Mouse (Mus musculus) testis, postnatal 14 days (tissue): ENCODE measurements around the gene Ddx19a.
"Not testable (repeated sequence)": the region's sequence is repeated elsewhere in the genome, so short reads cannot be mapped to it uniquely, and the experiment has no call there.

ENCODE experiments used
- DNase-seq: peaks from one replicate; pipeline ENCODE4 v3.0.0; 2021; ENCODE audit warnings: low spot score

Gene Ddx19a

DNA sequence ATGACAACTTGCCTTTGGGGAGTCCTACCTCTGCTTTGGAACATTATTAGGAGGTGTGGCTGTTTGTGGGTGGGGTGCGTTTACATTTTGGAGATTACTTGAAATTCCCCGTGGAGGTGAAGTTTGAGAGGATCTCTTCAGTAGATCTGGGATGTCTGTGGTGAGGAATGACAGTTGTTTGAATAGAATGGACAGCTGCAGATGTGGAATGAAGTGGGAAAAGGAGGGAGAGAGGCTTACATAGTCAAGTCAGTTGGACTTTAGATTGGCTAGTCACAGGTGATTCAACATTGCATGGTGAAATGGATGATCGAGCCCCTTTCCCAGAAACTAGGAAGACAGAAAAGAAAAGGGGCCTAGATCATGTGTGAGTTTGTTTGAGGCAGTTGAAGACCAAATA is 65.2 kb downstream of the Ddx19a start:
- no peak for DNase-seq

- peak; percentile 86 for DNase-seq
Observed at GRCm38 (mm10) chr8:110931176-110931939, 66.2 kb downstream of the Ddx19a start.

GRCm38 (mm10) chr8:110929672-110930071 is 67.9 kb downstream of the Ddx19a start:
- not testable (repeated sequence) for DNase-seq

DNA sequence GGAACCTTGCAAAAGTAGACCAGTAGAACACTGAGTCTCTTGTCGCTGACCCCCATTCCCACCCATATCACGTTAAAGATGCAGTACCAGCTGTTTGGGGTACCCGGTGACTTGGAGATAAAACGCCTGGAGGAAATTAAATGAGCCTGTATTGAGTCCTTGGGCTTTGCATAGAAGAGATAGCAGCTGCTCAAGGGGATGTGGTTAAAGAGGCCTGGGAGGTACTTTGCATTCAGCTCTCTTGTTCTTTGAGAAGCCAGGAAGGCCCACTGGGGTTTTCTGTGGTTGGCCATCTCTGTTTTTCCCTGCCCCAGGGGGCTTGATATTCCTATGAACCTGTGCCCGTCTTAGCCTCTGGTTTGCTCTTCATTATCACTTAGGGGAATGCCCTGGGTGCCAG is 68.5 kb downstream of the Ddx19a start:
- DNase-seq, result no peak

- no peak for DNase-seq
Observed at GRCm38 (mm10) chr8:110928435-110928834, 69.2 kb downstream of the Ddx19a start.

DNA sequence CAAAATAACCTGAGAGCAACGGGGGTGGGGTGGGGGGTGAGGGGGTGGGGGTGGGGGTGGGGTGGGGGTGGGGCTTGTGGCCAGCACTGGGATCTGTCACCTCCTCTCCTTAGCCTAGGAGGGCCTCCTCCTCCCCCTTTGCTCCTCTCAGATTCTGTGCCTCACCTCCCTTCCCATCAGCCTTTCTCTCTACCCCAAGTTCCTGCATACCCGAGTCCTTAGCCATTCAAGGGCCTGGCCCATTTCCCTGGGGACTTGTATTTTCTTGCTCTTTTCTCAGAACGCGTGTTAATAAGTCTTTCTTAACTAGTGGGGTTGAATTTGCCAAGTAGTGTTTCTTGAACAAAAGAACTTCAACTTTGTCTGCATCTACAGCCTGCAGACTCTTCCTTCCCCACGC is 70.9 kb downstream of the Ddx19a start:
- no peak for DNase-seq

- no peak for DNase-seq
Observed at GRCm38 (mm10) chr8:110925691-110926140, 71.9 kb downstream of the Ddx19a start.
